Mouse (Mus musculus): ENCODE results near the gene Frmd6.

DNA sequence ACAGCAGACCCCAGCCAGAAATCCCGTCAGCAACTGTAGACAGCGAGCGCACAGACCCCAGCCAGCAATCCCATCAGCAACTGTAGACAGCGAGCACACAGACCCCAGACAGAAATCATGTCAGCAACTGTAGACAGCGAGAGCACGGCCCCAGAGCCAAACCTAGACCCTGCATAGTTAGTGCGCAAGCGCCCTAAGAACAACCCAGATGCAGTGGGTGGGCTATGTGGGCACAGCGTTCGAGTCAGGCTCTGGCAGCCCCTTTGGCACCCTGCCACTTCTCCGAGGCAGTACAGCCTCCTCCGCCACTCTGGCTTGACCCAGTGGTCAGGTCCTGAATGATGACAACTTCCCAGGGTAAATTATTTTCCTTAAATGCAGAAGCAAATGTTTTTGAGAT, 48.6 kb upstream of the Frmd6 start:
- TF ChIP-seq CTCF (IDR thresholded peaks at IDR 0.05; ENCODE audit: extremely low read depth, insufficient read length, insufficient replicate concordance, low read depth, low read length) (no peak), POLR2A (IDR thresholded peaks at IDR 0.05; ENCODE audit: low read depth, low read length) (no peak)
